Mouse (Mus musculus) ES-Bruce4 (cell line): ENCODE measurements around the gene Ggt1.

Source experiments
- CTCF ChIP-seq: IDR thresholded peaks from one replicate; pipeline ENCODE4 v1.8.1; 2011; ENCODE audit warnings: low read depth, low read length
- POLR2A ChIP-seq: IDR thresholded peaks from one replicate; pipeline ENCODE4 v1.8.1; 2011; ENCODE audit warnings: low read length; ENCODE audit not compliant: insufficient read depth

DNA sequence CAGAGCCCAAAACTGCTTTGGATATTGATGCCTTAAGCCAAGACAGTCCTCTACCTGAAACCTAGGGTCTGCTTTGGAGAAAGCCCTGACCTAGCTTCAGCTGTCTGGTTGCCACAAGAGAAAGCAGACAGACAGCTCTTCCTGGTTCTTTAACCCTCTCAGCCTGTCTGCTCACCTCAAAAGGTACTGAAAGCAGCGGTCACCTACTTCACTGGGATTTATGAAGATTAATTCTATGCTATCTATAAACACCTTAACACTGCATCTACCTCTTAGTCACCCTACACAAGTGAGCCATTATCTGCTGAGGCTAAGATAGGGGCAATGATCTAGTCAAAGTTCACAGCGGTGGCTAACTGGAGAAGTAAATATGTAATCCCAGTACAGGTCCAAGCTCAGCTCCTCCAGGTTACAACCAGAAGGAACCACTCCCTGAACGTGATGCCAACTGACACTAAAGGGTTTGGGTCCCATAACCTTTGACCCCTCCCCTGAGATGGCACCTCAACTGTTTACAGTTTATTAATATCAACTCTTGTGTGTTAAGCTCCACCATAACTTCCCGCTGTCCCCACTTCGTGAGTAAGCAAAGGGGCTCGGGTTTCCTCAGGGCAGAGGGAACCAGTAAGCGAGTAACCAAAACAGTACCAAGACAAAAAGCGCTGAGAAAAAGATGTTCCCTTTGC, 45.2 kb upstream of the Ggt1 start:
- TF ChIP-seq CTCF (no peak), POLR2A (no peak)
